Mouse (Mus musculus) A20 (cell line): ENCODE data around the gene Skor1.

ENCODE experiments used
- DNase-seq: peaks from one replicate; pipeline ENCODE4 v3.0.0-alpha.2; 2011; ENCODE audit warnings: low read depth, low spot score

Gene Skor1

GRCm38 (mm10) chr9:63091971-63092528 lies 56.7 kb downstream of the Skor1 start:
- peak; percentile 24 for DNase-seq

GRCm38 (mm10) chr9:63091101-63091921 lies 57.5 kb downstream of the Skor1 start:
- DNase-seq: no peak

GRCm38 (mm10) chr9:63089141-63089540 lies 59.6 kb downstream of the Skor1 start:
- DNase-seq: no peak
